Mouse (Mus musculus): ENCODE measurements around the gene Gng10.

Gng10 gene

GRCm38 (mm10) chr4:59015181-59015580 lies 19.7 kb upstream of the Gng10 start:
- DNase-seq (ENCODE audit: low spot score in 2 of 2) = no peak

- no peak for DNase-seq (ENCODE audit: low spot score in 2 of 2)
These were observed 18.0 kb upstream of the Gng10 start for GRCm38 (mm10) chr4:59016922-59017321.

GRCm38 (mm10) chr4:59034325-59034917 lies 467 bp upstream of the Gng10 start:
- DNase-seq (ENCODE audit: low spot score in 2 of 2) = no peak

GRCm38 (mm10) chr4:59035786-59036350 lies 980 bp downstream of the Gng10 start:
- no peak for DNase-seq (ENCODE audit: low spot score in 2 of 2)

- DNase-seq (ENCODE audit: low spot score in 2 of 2) = peak; percentile 70 to 77
These were observed 1.7 kb downstream of the Gng10 start for GRCm38 (mm10) chr4:59036490-59037127.

GRCm38 (mm10) chr4:59037525-59037924 lies 2.6 kb downstream of the Gng10 start:
- DNase-seq (ENCODE audit: low spot score in 2 of 2) = no peak

GRCm38 (mm10) chr4:59040397-59041287 lies 5.8 kb downstream of the Gng10 start:
- peak in 1 of 2 experiments; percentile 5 for DNase-seq (ENCODE audit: low spot score in 2 of 2)

GRCm38 (mm10) chr4:59043074-59043473 lies 8.2 kb downstream of the Gng10 start:
- peak in 1 of 2 experiments; percentile 18 for DNase-seq (ENCODE audit: low spot score in 2 of 2)

GRCm38 (mm10) chr4:59043891-59044290 lies 9.0 kb downstream of the Gng10 start:
- DNase-seq (ENCODE audit: low spot score in 2 of 2) = no peak

GRCm38 (mm10) chr4:59047222-59047621 lies 12.3 kb downstream of the Gng10 start:
- DNase-seq (ENCODE audit: low spot score in 2 of 2) = no peak

- no peak for DNase-seq (ENCODE audit: low spot score in 2 of 2)
These were observed 16.2 kb downstream of the Gng10 start for GRCm38 (mm10) chr4:59051081-59051480.

GRCm38 (mm10) chr4:59057929-59058328 lies 23.0 kb downstream of the Gng10 start:
- DNase-seq (ENCODE audit: low spot score in 2 of 2) = no peak

- no peak for DNase-seq (ENCODE audit: low spot score in 2 of 2)
These were observed 27.6 kb downstream of the Gng10 start for GRCm38 (mm10) chr4:59062526-59062925.

GRCm38 (mm10) chr4:59069276-59069675 lies 34.4 kb downstream of the Gng10 start:
- no peak for DNase-seq (ENCODE audit: low spot score in 2 of 2)

- DNase-seq (ENCODE audit: low spot score in 2 of 2) = no peak
These were observed 48.5 kb downstream of the Gng10 start for GRCm38 (mm10) chr4:59083430-59083829.

GRCm38 (mm10) chr4:59089391-59089790 lies 54.5 kb downstream of the Gng10 start:
- DNase-seq (ENCODE audit: low spot score in 2 of 2) = no peak
